Mouse (Mus musculus) embryonic facial prominence, embryonic 11.5 days (tissue): ENCODE data around the gene Fgfr2. TPM values are rescaled to one million over a fixed set of nuclear protein-coding genes. Genes with fewer than 3 reads are reported as not detected.
"Not testable (repeated sequence)": the region's sequence is repeated elsewhere in the genome, so short reads cannot be mapped to it uniquely, and the experiment has no call there.

Experiments used
- ATAC-seq: fragments of 200-750 bp; cut with Nextera tagmentation; replicated peaks from 2 replicates; pipeline ENCODE4 v1.8.0; 2017; ENCODE audit warnings: low read depth; ENCODE audit not compliant: insufficient number of reproducible peaks, low FRiP score, low TSS enrichment
- DNase-seq: peaks from one replicate; pipeline ENCODE4 v3.0.0-alpha.2; 2015; ENCODE audit warnings: low spot score
- H3K27ac ChIP-seq: fragments of 300-500 bp; sonication (generic); replicated peaks from 2 replicates; pipeline ENCODE4 v1.5.1; 2014; ENCODE audit warnings: mild to moderate bottlenecking, low read depth, low read length, control low read depth
- H3K27me3 ChIP-seq: fragments of 300-500 bp; sonication (generic); 2 replicates; pipeline ENCODE4 v1.6.1; 2014; ENCODE audit warnings: mild to moderate bottlenecking, low read length, moderate library complexity, mixed read lengths; ENCODE audit not compliant: control insufficient read depth, insufficient read depth
- H3K36me3 ChIP-seq: fragments of 300-500 bp; sonication (generic); replicated peaks from 2 replicates; pipeline ENCODE4 v1.6.1; 2014; ENCODE audit warnings: low read depth, mild to moderate bottlenecking, low read length, moderate library complexity, mixed read lengths; ENCODE audit not compliant: control insufficient read depth, insufficient read depth
- H3K4me1 ChIP-seq: fragments of 300-500 bp; sonication (generic); 2 replicates; pipeline ENCODE4 v1.6.1; 2014; ENCODE audit warnings: low read length, mixed read lengths; ENCODE audit not compliant: control insufficient read depth, insufficient read depth
- H3K4me2 ChIP-seq: fragments of 300-500 bp; sonication (generic); 2 replicates; pipeline ENCODE4 v1.6.1; 2014; ENCODE audit warnings: low read depth, mild to moderate bottlenecking, control low read depth, low read length, moderate library complexity
- H3K4me3 ChIP-seq: fragments of 300-500 bp; sonication (generic); 2 replicates; pipeline ENCODE4 v1.5.1; 2014; ENCODE audit warnings: low read depth, low read length, control low read depth
- H3K9ac ChIP-seq: fragments of 300-500 bp; sonication (generic); replicated peaks from 2 replicates; pipeline ENCODE4 v1.6.1; 2014; ENCODE audit warnings: mild to moderate bottlenecking, control low read depth, low read length
- H3K9me3 ChIP-seq: fragments of 300-500 bp; sonication (generic); replicated peaks from 2 replicates; pipeline ENCODE4 v1.6.1; 2016; ENCODE audit warnings: mild to moderate bottlenecking, low read length, inconsistent platforms, mixed read lengths; ENCODE audit not compliant: control insufficient read depth
- WGBS: fragments of 180-500 bp; shearing (Covaris S2); extraction: QIAGEN DNeasy Blood & Tissue Kit; methylation state at CpG from one replicate; pipeline ENCODE4 v1.1.7; 2014; 5-methylcytosine and 5-hydroxymethylcytosine counted together
- polyA plus RNA-seq: library from polyadenylated mRNA; unstranded; fragments of >200 nt; fragmentation: Nextera tagmentation; extraction: Ambion mirVana; gene quantifications from 2 replicates; pipeline ENCODE4 v1.2.1, GENCODE M21; 2014

Fgfr2 gene
- polyA plus RNA-seq, 1 experiment from 2014 or later, result 75.6 TPM

DNA sequence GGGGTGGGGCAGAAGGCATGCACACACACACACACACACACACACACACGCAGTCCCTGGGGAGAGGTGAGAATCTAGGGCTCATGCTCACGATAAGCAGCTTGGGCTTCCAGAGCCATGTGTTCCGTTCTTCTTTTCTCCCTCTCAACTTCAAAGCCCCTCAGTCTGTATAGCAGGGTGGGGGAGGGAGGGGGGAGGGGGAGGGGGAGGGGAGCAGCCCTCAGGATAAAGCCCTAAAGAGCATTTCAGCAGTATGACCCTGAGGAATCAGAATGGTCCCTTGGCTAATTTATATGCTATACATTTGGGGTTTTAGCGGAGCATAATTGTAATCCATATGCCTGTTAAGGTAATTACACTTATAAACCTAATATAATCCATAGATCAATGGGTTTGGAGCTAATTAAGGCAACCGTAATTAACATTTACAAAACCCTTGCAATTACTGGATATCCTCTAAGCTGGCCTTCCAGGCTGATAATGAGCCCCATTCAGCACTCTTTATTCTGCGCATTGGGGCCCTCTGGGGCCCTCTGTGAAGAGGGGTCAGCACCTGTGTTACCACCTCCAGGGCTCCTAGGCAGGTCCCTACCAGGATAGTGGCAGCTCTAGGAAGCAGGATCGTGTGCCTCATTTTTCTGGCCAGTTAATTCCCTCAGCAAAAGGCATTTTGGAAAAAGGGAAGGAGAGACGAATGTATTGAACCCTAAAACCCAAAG lies 457.3 kb downstream of the Fgfr2 start:
- DNase-seq (peak; percentile 29), ATAC-seq (no peak)
- WGBS, result 35% methylated on average over 7 of the region's 8 CpGs
- Histone ChIP-seq H3K4me1 (no peaks in the 10 kb centered on the region), H3K4me2 (no peak overlapping the region), H3K27ac (no peak overlapping the region), H3K27me3 (no peaks in the 10 kb centered on the region), H3K9ac (no peak overlapping the region), H3K4me3 (no peak overlapping the region), H3K9me3 (no peaks in the 10 kb centered on the region), H3K36me3 (no peaks in the 10 kb centered on the region)

- no peaks in the 10 kb centered on the region for H3K27me3 ChIP-seq
- H3K4me2 ChIP-seq, result no peak overlapping the region
- H3K36me3 ChIP-seq, result no peaks in the 10 kb centered on the region
- H3K9me3 ChIP-seq, result no peaks in the 10 kb centered on the region
- ATAC-seq (no peak), DNase-seq (no peak)
- H3K27ac ChIP-seq, result no peak overlapping the region
- no peaks in the 10 kb centered on the region for H3K4me1 ChIP-seq
- H3K9ac ChIP-seq, result no peak overlapping the region
- H3K4me3 ChIP-seq, result no peak overlapping the region
- WGBS, result 76% methylated on average over 6 of the region's 6 CpGs
These were observed 458.3 kb downstream of the Fgfr2 start for GRCm38 (mm10) chr7:132664815-132665214.

DNA sequence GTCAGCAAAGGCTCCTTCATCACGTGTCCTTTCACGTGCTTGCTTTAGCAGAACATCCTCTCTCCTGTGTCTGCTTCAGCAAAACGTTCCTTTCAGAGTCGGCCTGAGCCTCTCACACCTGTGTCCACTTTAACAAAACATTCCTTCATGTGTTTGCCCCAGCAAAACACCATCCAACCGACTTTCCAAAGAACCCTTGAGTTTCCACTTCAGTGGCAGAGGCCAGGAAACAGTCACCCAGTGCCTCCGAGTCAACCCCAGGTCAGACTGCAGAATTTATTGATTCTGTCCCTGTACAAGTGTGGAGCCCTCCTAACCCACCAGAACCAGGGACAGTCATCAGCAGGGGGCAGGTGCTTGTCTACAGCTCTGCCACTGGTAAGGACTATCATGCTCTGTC lies 460.3 kb downstream of the Fgfr2 start:
- DNase-seq, H3K9me3 ChIP-seq, ATAC-seq, H3K9ac ChIP-seq, H3K27me3 ChIP-seq, H3K4me2 ChIP-seq, H3K4me3 ChIP-seq, H3K27ac ChIP-seq, H3K36me3 ChIP-seq: not testable (repeated sequence)
- 61% methylated on average over 6 of the region's 6 CpGs for WGBS
- peaks cover 10% of the 10 kb centered on the region for H3K4me1 ChIP-seq

DNA sequence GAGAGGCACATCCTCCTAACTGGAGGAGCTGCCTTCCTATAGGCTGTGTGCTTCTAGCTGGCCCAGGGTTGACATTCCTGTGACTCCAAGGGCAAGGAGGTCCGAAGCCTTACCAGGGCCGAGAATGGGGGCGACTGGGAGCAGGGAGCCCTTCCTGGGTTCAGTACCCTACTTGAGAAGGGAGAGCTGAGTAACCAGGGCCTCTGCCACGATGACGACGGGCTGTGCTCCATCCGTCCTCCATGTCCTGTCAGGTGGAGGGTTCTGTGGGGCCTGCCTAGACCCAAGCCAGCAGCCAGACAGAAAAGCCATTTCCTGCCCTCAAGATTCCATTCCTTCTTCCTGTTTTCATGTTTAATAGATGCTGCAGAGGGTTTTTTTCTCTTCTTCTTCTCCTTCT lies 463.5 kb downstream of the Fgfr2 start:
- H3K27ac ChIP-seq, result no peak overlapping the region
- H3K4me3 ChIP-seq, result no peak overlapping the region
- no peaks in the 10 kb centered on the region for H3K27me3 ChIP-seq
- H3K36me3 ChIP-seq, result no peaks in the 10 kb centered on the region
- H3K9ac ChIP-seq, result no peak overlapping the region
- no peak overlapping the region for H3K4me2 ChIP-seq
- ATAC-seq (no peak), DNase-seq (no peak)
- H3K9me3 ChIP-seq, result no peaks in the 10 kb centered on the region
- peaks cover 16% of the 10 kb centered on the region for H3K4me1 ChIP-seq
- WGBS, result 58% methylated on average over 7 of the region's 7 CpGs

DNA sequence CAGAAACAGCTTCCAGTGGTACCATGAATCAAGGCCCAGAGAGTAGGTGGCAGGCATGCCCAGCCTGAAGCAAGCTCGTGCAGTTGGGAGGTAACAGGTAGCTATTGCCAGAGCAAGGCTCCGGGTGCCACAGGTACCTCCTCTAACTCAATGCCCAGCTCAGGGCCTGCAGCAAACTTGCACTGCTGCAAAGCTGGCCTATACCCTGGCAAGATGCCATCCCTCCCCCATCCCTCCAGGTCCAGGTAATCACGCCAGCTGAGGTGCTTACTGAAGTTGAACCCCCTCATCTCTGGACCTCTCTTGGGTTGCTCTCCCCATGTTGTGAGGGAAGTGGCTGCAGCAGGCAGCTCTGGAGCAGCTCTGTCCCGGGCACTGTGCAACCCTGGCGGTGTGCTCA lies 464.5 kb downstream of the Fgfr2 start:
- no peak for ATAC-seq
- Histone ChIP-seq H3K36me3 (no peaks in the 10 kb centered on the region), H3K4me2 (no peak overlapping the region), H3K9ac (peak overlapping the region; percentile 6; the same call in 1 of the 2 replicates), H3K27me3 (no peaks in the 10 kb centered on the region), H3K27ac (no peak overlapping the region), H3K9me3 (no peaks in the 10 kb centered on the region), H3K4me3 (no peak overlapping the region), H3K4me1 (peaks cover 16% of the 10 kb centered on the region)
- DNase-seq, result no peak
- 76% methylated on average over 5 of the region's 5 CpGs for WGBS

- no peak overlapping the region for H3K4me3 ChIP-seq
- no peaks in the 10 kb centered on the region for H3K27me3 ChIP-seq
- peak; percentile 66 for DNase-seq
- no peak for ATAC-seq
- peak overlapping the region; percentile 15 for H3K9ac ChIP-seq
- WGBS, result 2% methylated on average over 9 of the region's 9 CpGs
- no peak overlapping the region for H3K4me2 ChIP-seq
- H3K4me1 ChIP-seq, result peaks cover 16% of the 10 kb centered on the region
- H3K9me3 ChIP-seq, result no peaks in the 10 kb centered on the region
- 0 out of 2 replicates have a peak overlapping the region, but pooled peaks have one; percentile 22 for H3K27ac ChIP-seq
- H3K36me3 ChIP-seq, result no peaks in the 10 kb centered on the region
These were observed 465.1 kb downstream of the Fgfr2 start for GRCm38 (mm10) chr7:132658058-132658450.

DNA sequence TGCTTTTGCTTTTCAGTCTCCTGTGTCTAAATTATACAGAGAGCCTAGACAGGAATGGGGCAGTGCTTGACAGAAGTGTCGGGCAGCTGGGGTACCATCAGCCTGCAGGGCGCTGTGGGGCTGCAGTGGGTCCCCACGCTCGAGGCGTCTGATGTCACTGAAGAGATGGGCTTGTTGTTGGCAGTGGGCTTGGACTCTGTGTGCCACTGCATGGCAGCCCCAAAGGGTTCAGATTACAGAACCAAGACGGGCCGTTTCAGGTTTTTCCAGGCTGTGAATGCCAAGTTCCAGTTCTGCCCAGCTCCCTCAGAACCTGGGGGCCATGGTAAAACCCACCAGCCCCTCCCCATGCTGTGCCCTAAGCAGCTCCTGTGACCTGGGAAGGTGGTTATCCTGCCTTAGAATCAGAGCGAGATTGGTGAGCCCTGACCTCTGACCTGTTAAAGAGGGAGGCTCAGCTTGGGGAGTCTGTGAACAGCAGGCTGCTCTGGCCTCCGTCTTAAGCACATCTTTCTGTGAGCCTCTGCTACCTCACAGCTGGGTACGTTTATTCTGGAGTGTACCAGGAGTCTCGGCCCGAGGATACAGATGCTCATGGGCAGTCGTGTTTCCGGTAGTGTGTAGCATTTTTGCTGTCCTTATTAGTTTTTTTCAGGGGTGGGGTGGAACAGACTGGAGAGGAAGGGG lies 465.6 kb downstream of the Fgfr2 start:
- Histone ChIP-seq H3K27ac (no peak overlapping the region), H3K4me1 (peaks cover 16% of the 10 kb centered on the region)
- 26% methylated on average over 14 of the region's 14 CpGs for WGBS

DNA sequence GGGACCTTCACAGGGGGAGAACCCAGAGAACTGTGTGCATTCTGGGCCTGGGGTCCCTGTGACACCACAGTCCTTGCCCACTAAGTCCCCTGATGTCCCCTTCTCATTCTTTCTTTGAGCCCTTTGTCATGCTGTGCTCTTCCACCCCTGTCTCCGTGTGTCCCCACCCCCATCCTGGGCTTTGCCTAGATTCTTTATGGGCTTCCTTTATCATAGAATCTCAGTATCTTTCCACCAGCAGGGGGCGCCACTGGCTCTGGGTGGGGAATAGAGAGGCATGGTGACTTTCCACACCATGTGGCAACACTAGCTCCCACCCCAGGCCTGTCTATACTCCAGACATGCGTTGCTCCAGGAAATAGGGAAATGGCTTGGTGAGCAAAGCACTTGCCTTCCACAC lies 466.6 kb downstream of the Fgfr2 start:
- Histone ChIP-seq H3K9ac (no peak overlapping the region), H3K4me1 (peaks cover 16% of the 10 kb centered on the region), H3K4me2 (no peak overlapping the region), H3K4me3 (no peak overlapping the region), H3K9me3 (no peaks in the 10 kb centered on the region), H3K27me3 (no peaks in the 10 kb centered on the region), H3K36me3 (no peaks in the 10 kb centered on the region), H3K27ac (no peak overlapping the region)
- WGBS, result 9% methylated on average over 3 of the region's 3 CpGs
- ATAC-seq (peak; percentile 34; the same call in 1 of the 2 replicates), DNase-seq (peak; percentile 92)

More for the DNA sequence above, 465.6 kb downstream of the Fgfr2 start:
- Histone ChIP-seq H3K27me3 (no peaks in the 10 kb centered on the region), H3K9me3 (no peaks in the 10 kb centered on the region), H3K9ac (no peak overlapping the region), H3K36me3 (no peaks in the 10 kb centered on the region), H3K4me2 (no peak overlapping the region), H3K4me3 (no peak overlapping the region)
- ATAC-seq (no peak), DNase-seq (peak; percentile 52)
